Mouse (Mus musculus) adrenal gland, postnatal 25 days (tissue): Measurements from ENCODE around the gene Casr. TPM values are rescaled to one million over a fixed set of nuclear protein-coding genes. Genes with fewer than 3 reads are reported as not detected.

Experiments used
- DNase-seq: peaks from one replicate; pipeline ENCODE4 v3.0.0; 2021; ENCODE audit warnings: mixed read lengths
- total RNA-seq: library from RNA; stranded (reverse); gene quantifications from 2 replicates; pipeline ENCODE4 v1.2.3, GENCODE M21; 2021

Casr gene
- total RNA-seq, 1 experiment from 2014 or later: not detected

GRCm38 (mm10) chr16:36516355-36516754, 45.6 kb downstream of the Casr start:
- DNase-seq: no peak

GRCm38 (mm10) chr16:36507300-36507699, 54.6 kb downstream of the Casr start:
- DNase-seq: no peak

- DNase-seq: no peak
Measured at GRCm38 (mm10) chr16:36506827-36507226, 55.1 kb downstream of the Casr start.

GRCm38 (mm10) chr16:36505913-36506312, 56.0 kb downstream of the Casr start:
- DNase-seq: no peak

GRCm38 (mm10) chr16:36505134-36505533, 56.8 kb downstream of the Casr start:
- no peak for DNase-seq

GRCm38 (mm10) chr16:36502286-36502685, 59.7 kb downstream of the Casr start:
- DNase-seq: no peak

GRCm38 (mm10) chr16:36492420-36492819, 69.5 kb downstream of the Casr start:
- no peak for DNase-seq

- no peak for DNase-seq
Measured at GRCm38 (mm10) chr16:36476866-36477265, 85.1 kb downstream of the Casr start.

- no peak for DNase-seq
Measured at GRCm38 (mm10) chr16:36475530-36475929, 86.4 kb downstream of the Casr start.

GRCm38 (mm10) chr16:36474849-36475248, 87.1 kb downstream of the Casr start:
- no peak for DNase-seq

GRCm38 (mm10) chr16:36473217-36474216, 88.4 kb downstream of the Casr start:
- DNase-seq: peak; percentile 50

- no peak for DNase-seq
Measured at GRCm38 (mm10) chr16:36471066-36471633, 90.8 kb downstream of the Casr start.

GRCm38 (mm10) chr16:36469955-36470478, 91.9 kb downstream of the Casr start:
- peak; percentile 24 for DNase-seq

GRCm38 (mm10) chr16:36469367-36469766, 92.6 kb downstream of the Casr start:
- DNase-seq: no peak

- no peak for DNase-seq
Measured at GRCm38 (mm10) chr16:36468862-36469261, 93.1 kb downstream of the Casr start.

- no peak for DNase-seq
Measured at GRCm38 (mm10) chr16:36467936-36468335, 94.0 kb downstream of the Casr start.

- DNase-seq: no peak
Measured at GRCm38 (mm10) chr16:36465436-36465835, 96.5 kb downstream of the Casr start.

GRCm38 (mm10) chr16:36464076-36464475, 97.9 kb downstream of the Casr start:
- no peak for DNase-seq

GRCm38 (mm10) chr16:36460426-36460825, 101.5 kb downstream of the Casr start:
- no peak for DNase-seq

GRCm38 (mm10) chr16:36455342-36455802, 106.6 kb downstream of the Casr start, which contains the start of gene Stfa3:
Stfa3 (minus strand) TSS chr16:36455392.
- DNase-seq: no peak
